Mouse (Mus musculus): Measurements from ENCODE around the gene Mctp1. TPM values are rescaled to one million over a fixed set of nuclear protein-coding genes. Genes with fewer than 3 reads are reported as not detected.

Mctp1 gene
- polyA plus RNA-seq, 1 experiment = 19.2 TPM

- Histone ChIP-seq H3K27ac (ENCODE audit: insufficient read depth, low read length) (no peak overlapping the region), H3K4me3 (ENCODE audit: insufficient read depth, low read length) (no peak overlapping the region), H3K4me1 (ENCODE audit: control insufficient read depth, insufficient read depth, low read length) (no peaks in the 10 kb centered on the region)
- TF ChIP-seq POLR2A (IDR thresholded peaks at IDR 0.05; ENCODE audit: extremely low read depth, insufficient read depth, low read length) = no peak
- no peak for TF ChIP-seq CTCF (IDR thresholded peaks at IDR 0.05; ENCODE audit: extremely low read depth, insufficient read depth, low read length)
These were observed 253.9 kb downstream of the Mctp1 start for GRCm38 (mm10) chr13:76638282-76638681.

GRCm38 (mm10) chr13:76659523-76659922, 275.2 kb downstream of the Mctp1 start:
- Histone ChIP-seq H3K4me3 (ENCODE audit: insufficient read depth, low read length) (no peak overlapping the region), H3K4me1 (ENCODE audit: control insufficient read depth, insufficient read depth, low read length) (no peaks in the 10 kb centered on the region), H3K27ac (ENCODE audit: insufficient read depth, low read length) (no peak overlapping the region)
- no peak for TF ChIP-seq POLR2A (IDR thresholded peaks at IDR 0.05; ENCODE audit: extremely low read depth, insufficient read depth, low read length)

GRCm38 (mm10) chr13:76681286-76681685, 297.0 kb downstream of the Mctp1 start:
- no peak overlapping the region for H3K27ac ChIP-seq (ENCODE audit: insufficient read depth, low read length)
- no peaks in the 10 kb centered on the region for H3K4me1 ChIP-seq (ENCODE audit: control insufficient read depth, insufficient read depth, low read length)
- H3K4me3 ChIP-seq (ENCODE audit: insufficient read depth, low read length) = no peak overlapping the region
- TF ChIP-seq POLR2A (IDR thresholded peaks at IDR 0.05; ENCODE audit: extremely low read depth, insufficient read depth, low read length) (no peak), CTCF (IDR thresholded peaks at IDR 0.05; ENCODE audit: extremely low read depth, insufficient read depth, low read length) (peak; percentile 32; the same call in 1 of the 2 replicates)

GRCm38 (mm10) chr13:76689349-76689748, 305.0 kb downstream of the Mctp1 start:
- Histone ChIP-seq H3K4me3 (ENCODE audit: insufficient read depth, low read length) (no peak overlapping the region), H3K27ac (ENCODE audit: insufficient read depth, low read length) (no peak overlapping the region), H3K4me1 (ENCODE audit: control insufficient read depth, insufficient read depth, low read length) (no peaks in the 10 kb centered on the region)
- TF ChIP-seq CTCF (IDR thresholded peaks at IDR 0.05; ENCODE audit: extremely low read depth, insufficient read depth, low read length) (no peak), POLR2A (IDR thresholded peaks at IDR 0.05; ENCODE audit: extremely low read depth, insufficient read depth, low read length) (no peak)

GRCm38 (mm10) chr13:76690143-76690542, 305.8 kb downstream of the Mctp1 start:
- H3K27ac ChIP-seq (ENCODE audit: insufficient read depth, low read length) = no peak overlapping the region
- no peaks in the 10 kb centered on the region for H3K4me1 ChIP-seq (ENCODE audit: control insufficient read depth, insufficient read depth, low read length)
- no peak overlapping the region for H3K4me3 ChIP-seq (ENCODE audit: insufficient read depth, low read length)
- TF ChIP-seq POLR2A (IDR thresholded peaks at IDR 0.05; ENCODE audit: extremely low read depth, insufficient read depth, low read length) (no peak), CTCF (IDR thresholded peaks at IDR 0.05; ENCODE audit: extremely low read depth, insufficient read depth, low read length) (no peak)

GRCm38 (mm10) chr13:76690697-76691096, 306.4 kb downstream of the Mctp1 start:
- H3K4me1 ChIP-seq (ENCODE audit: control insufficient read depth, insufficient read depth, low read length) = no peaks in the 10 kb centered on the region
- TF ChIP-seq CTCF (IDR thresholded peaks at IDR 0.05; ENCODE audit: extremely low read depth, insufficient read depth, low read length) = no peak
- TF ChIP-seq POLR2A (IDR thresholded peaks at IDR 0.05; ENCODE audit: extremely low read depth, insufficient read depth, low read length) = no peak
- no peak overlapping the region for H3K27ac ChIP-seq (ENCODE audit: insufficient read depth, low read length)
- no peak overlapping the region for H3K4me3 ChIP-seq (ENCODE audit: insufficient read depth, low read length)

- Histone ChIP-seq H3K27ac (ENCODE audit: insufficient read depth, low read length) (no peak overlapping the region), H3K4me3 (ENCODE audit: insufficient read depth, low read length) (no peak overlapping the region), H3K4me1 (ENCODE audit: control insufficient read depth, insufficient read depth, low read length) (no peaks in the 10 kb centered on the region)
- TF ChIP-seq CTCF (IDR thresholded peaks at IDR 0.05; ENCODE audit: extremely low read depth, insufficient read depth, low read length) (no peak), POLR2A (IDR thresholded peaks at IDR 0.05; ENCODE audit: extremely low read depth, insufficient read depth, low read length) (no peak)
These were observed 349.7 kb downstream of the Mctp1 start for GRCm38 (mm10) chr13:76734013-76734412.

GRCm38 (mm10) chr13:76750663-76751429, 366.5 kb downstream of the Mctp1 start:
- TF ChIP-seq POLR2A (IDR thresholded peaks at IDR 0.05; ENCODE audit: extremely low read depth, insufficient read depth, low read length) (no peak), CTCF (IDR thresholded peaks at IDR 0.05; ENCODE audit: extremely low read depth, insufficient read depth, low read length) (no peak)
- Histone ChIP-seq H3K4me1 (ENCODE audit: control insufficient read depth, insufficient read depth, low read length) (no peaks in the 10 kb centered on the region), H3K27ac (ENCODE audit: insufficient read depth, low read length) (no peak overlapping the region), H3K4me3 (ENCODE audit: insufficient read depth, low read length) (no peak overlapping the region)

- H3K4me1 ChIP-seq (ENCODE audit: control insufficient read depth, insufficient read depth, low read length) = no peaks in the 10 kb centered on the region; the same call in 1 of the 2 replicates
- H3K4me3 ChIP-seq (ENCODE audit: insufficient read depth, low read length) = no peak overlapping the region
- TF ChIP-seq CTCF (IDR thresholded peaks at IDR 0.05; ENCODE audit: extremely low read depth, insufficient read depth, low read length) (peak; percentile 60; the same call in 1 of the 2 replicates), POLR2A (IDR thresholded peaks at IDR 0.05; ENCODE audit: extremely low read depth, insufficient read depth, low read length) (no peak)
- H3K27ac ChIP-seq (ENCODE audit: insufficient read depth, low read length) = no peak overlapping the region
These were observed 375.6 kb downstream of the Mctp1 start for GRCm38 (mm10) chr13:76759832-76760490.

GRCm38 (mm10) chr13:76799662-76800061, 415.3 kb downstream of the Mctp1 start:
- H3K4me3 ChIP-seq (ENCODE audit: insufficient read depth, low read length) = no peak overlapping the region
- TF ChIP-seq CTCF (IDR thresholded peaks at IDR 0.05; ENCODE audit: extremely low read depth, insufficient read depth, low read length) = no peak
- no peak for TF ChIP-seq POLR2A (IDR thresholded peaks at IDR 0.05; ENCODE audit: extremely low read depth, insufficient read depth, low read length)
- no peak overlapping the region for H3K27ac ChIP-seq (ENCODE audit: insufficient read depth, low read length)
- H3K4me1 ChIP-seq (ENCODE audit: control insufficient read depth, insufficient read depth, low read length) = no peaks in the 10 kb centered on the region
